9 mouse cellular contexts compared by ENCODE assay signal in genomic region chr11:54264542-54264941, GRCm38 (mm10). TPM values are rescaled to one million over a fixed set of nuclear protein-coding genes. Genes with fewer than 3 reads are reported as not detected.
DNase-seq lines count a peak whose midpoint lies in the region; ATAC-seq and TF ChIP-seq lines count a peak whose summit lies in the region.
"Had no signal": no experiment of that assay in that cellular context is flagged by ENCODE, and none has a peak within 500 bp of the region (broad histone marks: within the 10 kb centered on the region; RNA-seq: fewer than 3 reads in every experiment).

No protein-coding gene starts in this region.

- H3K27ac ChIP-seq in kidney, adult 2 months (ENCODE audit: insufficient read depth, low read depth, low read length) = no peak overlapping the region
- no peak overlapping the region for H3K27ac ChIP-seq in kidney, embryonic 15.5 days
- H3K27ac ChIP-seq in MEL (ENCODE audit: control insufficient read depth, low read depth, low read length) = no peak overlapping the region
- no peak overlapping the region for H3K27ac ChIP-seq in left cerebral cortex, adult 2 months
- no peak overlapping the region for H3K27ac ChIP-seq in neural tube, embryonic 11.5 days (ENCODE audit: low read depth, low read length)

- no peak overlapping the region for H3K9ac ChIP-seq in kidney, embryonic 15.5 days
- H3K9ac ChIP-seq in MEL (ENCODE audit: control insufficient read depth, low read depth, low read length, poor library complexity, severe bottlenecking) = peak overlapping the region; percentile 5; the same call in 1 of the 2 replicates
- H3K9ac ChIP-seq in neural tube, embryonic 11.5 days (ENCODE audit: low read length) = no peak overlapping the region

- no peaks in the 10 kb centered on the region for H3K79me2 ChIP-seq in MEL (ENCODE audit: control insufficient read depth, insufficient read depth, low read length, poor library complexity)

- no peak overlapping the region for H3K4me2 ChIP-seq in kidney, embryonic 15.5 days
- no peak overlapping the region for H3K4me2 ChIP-seq in neural tube, embryonic 11.5 days (ENCODE audit: low read depth)

- TF ChIP-seq POLR2A in kidney, adult 2 months (IDR thresholded peaks at IDR 0.05; ENCODE audit: low read depth, low read length) = no peak
- no peak for TF ChIP-seq POLR2A in MEL (IDR thresholded peaks at IDR 0.05; ENCODE audit: control insufficient read depth in 1 of 2, insufficient read depth in 1 of 2, low read depth in 1 of 2, low read length in 2 of 2, poor library complexity in 1 of 2)

- ATAC-seq in kidney, embryonic 15.5 days (replicated peaks; ENCODE audit: low FRiP score) = no peak
- ATAC-seq in neural tube, embryonic 11.5 days (ENCODE audit: insufficient read depth, low FRiP score, low TSS enrichment) = no peak

- peak; percentile 50 for DNase-seq in kidney, adult 2 months
- peak; percentile 91 for DNase-seq in MEL (ENCODE audit: low read depth, low spot score)
- peak; percentile 46 for DNase-seq in c-Kit-positive CD71-positive TER-119-negative erythroid progenitor cells, embryonic 14.5 days (ENCODE audit: low read depth)
- peak; percentile 61 for DNase-seq in gastrocnemius, postnatal 10 days
- DNase-seq in left cerebral cortex, adult 2 months (ENCODE audit: extremely low spot score in 1 of 2, low spot score in 2 of 2) = peak; percentile 29 to 38
- DNase-seq in neural tube, embryonic 11.5 days (ENCODE audit: low spot score) = peak; percentile 34
- DNase-seq in ovary, adult 18-20 months (ENCODE audit: low spot score) = no peak

- no peaks in the 10 kb centered on the region for H3K27me3 ChIP-seq in kidney, adult 2 months (replicated peaks; ENCODE audit: control insufficient read depth, insufficient read depth, low read length)
- no peaks in the 10 kb centered on the region for H3K27me3 ChIP-seq in kidney, embryonic 15.5 days
- no peaks in the 10 kb centered on the region for H3K27me3 ChIP-seq in MEL (ENCODE audit: control insufficient read depth in 1 of 2, insufficient read depth in 2 of 2, low read length in 2 of 2)
- H3K27me3 ChIP-seq in neural tube, embryonic 11.5 days (ENCODE audit: control insufficient read depth, insufficient read depth, low read length) = no peaks in the 10 kb centered on the region

- peak; percentile 70 for TF ChIP-seq RAD21 in MEL (IDR thresholded peaks at IDR 0.05; ENCODE audit: low read depth, low read length)

- peak; percentile 57 for TF ChIP-seq CTCF in kidney, adult 2 months (conservative IDR thresholded peaks at IDR 0.05; ENCODE audit: insufficient read depth, insufficient read length, low read depth, low read length)
- peak; percentile 62 to 100 (median 93) for TF ChIP-seq CTCF in MEL (IDR thresholded peaks at IDR 0.05 in 2 of 3, conservative IDR thresholded peaks at IDR 0.05 in 1 of 3; ENCODE audit: control insufficient read depth in 1 of 3, insufficient read depth in 1 of 3, low read depth in 2 of 3, low read length in 3 of 3, poor library complexity in 1 of 3, severe bottlenecking in 1 of 3)
- TF ChIP-seq CTCF in left cerebral cortex, adult 2 months (IDR thresholded peaks at IDR 0.05) = peak; percentile 95

- H3K36me3 ChIP-seq in kidney, adult 2 months (ENCODE audit: control insufficient read depth, insufficient read depth, low read length) = no peaks in the 10 kb centered on the region
- H3K36me3 ChIP-seq in kidney, embryonic 15.5 days = no peaks in the 10 kb centered on the region
- H3K36me3 ChIP-seq in MEL (ENCODE audit: control insufficient read depth in 1 of 2, insufficient read depth in 2 of 2, low read length in 2 of 2) = peaks cover 0 to 35% of the 10 kb centered on the region in 2 experiments; a peak in 2 of 4 replicates
- H3K36me3 ChIP-seq in neural tube, embryonic 11.5 days (ENCODE audit: control insufficient read depth, insufficient read depth, low read length) = no peaks in the 10 kb centered on the region

- TF ChIP-seq EP300 in MEL (IDR thresholded peaks at IDR 0.05; ENCODE audit: low read depth in 1 of 2, low read length in 2 of 2) = no peak

- 66% methylated on average over 2 of the region's 2 CpGs for WGBS in kidney, adult 2 months
- WGBS in kidney, embryonic 15.5 days = 51% methylated on average over 2 of the region's 2 CpGs
- WGBS in neural tube, embryonic 11.5 days = 65% methylated on average over 2 of the region's 2 CpGs

- H3K4me1 ChIP-seq in kidney, adult 2 months (ENCODE audit: control insufficient read depth, insufficient read depth, low read length) = no peaks in the 10 kb centered on the region
- H3K4me1 ChIP-seq in kidney, embryonic 15.5 days = no peaks in the 10 kb centered on the region
- peaks cover 14 to 38% of the 10 kb centered on the region in 2 experiments for H3K4me1 ChIP-seq in MEL (ENCODE audit: control insufficient read depth in 1 of 2, insufficient read depth in 2 of 2, low read length in 2 of 2)
- no peaks in the 10 kb centered on the region for H3K4me1 ChIP-seq in neural tube, embryonic 11.5 days (ENCODE audit: control insufficient read depth, insufficient read depth, low read length)

- intact Hi-C loops in left cerebral cortex, adult 2 months (cut with DNase I) = no loop called here

- no peaks in the 10 kb centered on the region for H3K9me3 ChIP-seq in kidney, embryonic 15.5 days (replicated peaks)
- H3K9me3 ChIP-seq in MEL (replicated peaks; ENCODE audit: insufficient read depth, low read length) = no peaks in the 10 kb centered on the region
- H3K9me3 ChIP-seq in neural tube, embryonic 11.5 days (ENCODE audit: control insufficient read depth, low read length) = no peaks in the 10 kb centered on the region

- no peak overlapping the region for H3K4me3 ChIP-seq in kidney, adult 2 months (ENCODE audit: insufficient read depth, low read depth, low read length)
- H3K4me3 ChIP-seq in kidney, embryonic 15.5 days (replicated peaks) = no peak overlapping the region
- H3K4me3 ChIP-seq in MEL (ENCODE audit: control insufficient read depth in 1 of 2, insufficient read depth in 1 of 2, low read depth in 2 of 2, low read length in 2 of 2) = peak overlapping the region; percentile 23 to 33; a peak in 3 of 4 replicates
- H3K4me3 ChIP-seq in left cerebral cortex, adult 2 months = no peak overlapping the region
- H3K4me3 ChIP-seq in neural tube, embryonic 11.5 days (ENCODE audit: low read depth, low read length) = no peak overlapping the region

TF ChIP-seq in MEL, 35 proteins besides CTCF, POLR2A, EP300 and RAD21 (continues in another document):
- TF ChIP-seq RCOR1 (IDR thresholded peaks at IDR 0.05; ENCODE audit: low read depth, low read length) (peak; percentile 42; the same call in 1 of the 2 replicates), HCFC1 (IDR thresholded peaks at IDR 0.05; ENCODE audit: low read depth, low read length) (no peak), ZNF384 (IDR thresholded peaks at IDR 0.05; ENCODE audit: low read depth, low read length) (no peak), JUND (IDR thresholded peaks at IDR 0.05; ENCODE audit: low read depth, low read length) (no peak), E2F4 (IDR thresholded peaks at IDR 0.05; ENCODE audit: borderline replicate concordance, low read depth, low read length) (no peak), USF2 (IDR thresholded peaks at IDR 0.05; ENCODE audit: borderline replicate concordance in 1 of 2, insufficient read depth in 1 of 2, low read depth in 1 of 2, low read length in 2 of 2) (no peak), GABPA (IDR thresholded peaks at IDR 0.05; ENCODE audit: low read depth, low read length) (no peak), MAZ (IDR thresholded peaks at IDR 0.05; ENCODE audit: low read depth, low read length) (0 out of 2 replicates have a peak, but pooled peaks have one; percentile 13), POLR2AphosphoS2 (IDR thresholded peaks at IDR 0.05; ENCODE audit: low read length) (no peak), GATA1 (IDR thresholded peaks at IDR 0.05; ENCODE audit: low read depth, low read length) (no peak), TAL1 (IDR thresholded peaks at IDR 0.05; ENCODE audit: low read length) (no peak), ZKSCAN1 (IDR thresholded peaks at IDR 0.05; ENCODE audit: low read depth, low read length) (no peak), ZC3H11A (IDR thresholded peaks at IDR 0.05; ENCODE audit: low read depth, low read length) (peak; percentile 28), NELFE (IDR thresholded peaks at IDR 0.05; ENCODE audit: low read depth, low read length) (no peak), MAX (IDR thresholded peaks at IDR 0.05; ENCODE audit: low read length) (peak; percentile 43; the same call in 1 of the 2 replicates), ELF1 (IDR thresholded peaks at IDR 0.05; ENCODE audit: low read depth, low read length) (peak; percentile 60; the same call in 1 of the 2 replicates), MAFK (IDR thresholded peaks at IDR 0.05; ENCODE audit: borderline replicate concordance, low read depth, low read length) (no peak), CHD1 (IDR thresholded peaks at IDR 0.05; ENCODE audit: low read depth, low read length) (no peak), MXI1 (IDR thresholded peaks at IDR 0.05; ENCODE audit: low read depth, low read length) (no peak)

RNA-seq across cellular contexts. Expression of gene Il3, which starts 2.5 kb away (rescaled TPM):
- not detected in 2 replicates for polyA plus RNA-seq in kidney, adult 2 months (2012; rRNA removed)
- polyA plus RNA-seq in kidney, embryonic 15.5 days (2015; fragmentation: Nextera tagmentation; extraction: Ambion mirVana) = not detected in 2 replicates
- not detected in 2 replicates for total RNA-seq in MEL (2012; rRNA removed)
- not detected for polyA plus RNA-seq in MEL (2012; ENCODE audit: insufficient read depth in 1 of 2, insufficient read length in 2 of 2, low read depth in 1 of 2, low replicate concordance in 2 of 2, missing spikeins in 1 of 2)
- not detected for total RNA-seq in gastrocnemius, postnatal 10 days (2021)
- not detected for total RNA-seq in left cerebral cortex, adult 2 months (2021)
- not detected in 2 replicates for polyA plus RNA-seq in neural tube, embryonic 11.5 days (2014; fragmentation: Nextera tagmentation; extraction: Ambion mirVana)
- polyA plus RNA-seq: frontal cortex, adult 2 months had no signal

RNA-seq across cellular contexts. Expression of gene Csf2, which starts 15.1 kb away (rescaled TPM):
- not detected in 2 replicates for polyA plus RNA-seq in kidney, adult 2 months (2012; rRNA removed)
- not detected in 2 replicates for polyA plus RNA-seq in kidney, embryonic 15.5 days (2015; fragmentation: Nextera tagmentation; extraction: Ambion mirVana)
- not detected in 2 replicates for total RNA-seq in MEL (2012; rRNA removed)
- polyA plus RNA-seq in MEL (2012; ENCODE audit: insufficient read depth in 1 of 2, insufficient read length in 2 of 2, low read depth in 1 of 2, low replicate concordance in 2 of 2, missing spikeins in 1 of 2) = under 1 TPM in 1 of 2 experiments, not detected in 1; 0.15 TPM
- not detected for total RNA-seq in gastrocnemius, postnatal 10 days (2021)
- not detected for total RNA-seq in left cerebral cortex, adult 2 months (2021)
- not detected in 2 replicates for polyA plus RNA-seq in neural tube, embryonic 11.5 days (2014; fragmentation: Nextera tagmentation; extraction: Ambion mirVana)
- polyA plus RNA-seq: frontal cortex, adult 2 months had no signal

RNA-seq across cellular contexts. Expression of gene Acsl6, which starts 39.1 kb away (rescaled TPM):
- 0.19 and 0.53 TPM in 2 replicates for polyA plus RNA-seq in kidney, adult 2 months (2012; rRNA removed)
- polyA plus RNA-seq in kidney, embryonic 15.5 days (2015; fragmentation: Nextera tagmentation; extraction: Ambion mirVana) = 0.70 and 0.89 TPM in 2 replicates
- total RNA-seq in MEL (2012; rRNA removed) = 3.2 and 7.9 TPM in 2 replicates
- 1 to 10 TPM in 1 of 2 experiments, not detected in 1; 2.8 TPM for polyA plus RNA-seq in MEL (2012; ENCODE audit: insufficient read depth in 1 of 2, insufficient read length in 2 of 2, low read depth in 1 of 2, low replicate concordance in 2 of 2, missing spikeins in 1 of 2)
- total RNA-seq in gastrocnemius, postnatal 10 days (2021) = 10 to 100 TPM; 21.3 to 21.6 TPM
- total RNA-seq in left cerebral cortex, adult 2 months (2021) = 100 to 1,000 TPM; 200 to 201 TPM
- 16.6 and 17.7 TPM in 2 replicates for polyA plus RNA-seq in neural tube, embryonic 11.5 days (2014; fragmentation: Nextera tagmentation; extraction: Ambion mirVana)

Comparison
In these comparisons a context has a peak if more than half of its experiments do, and no peak if none do; other contexts are left out.
1. H3K4me3 ChIP-seq: peak in MEL (2 of 2); none in kidney, adult 2 months (single experiment), kidney, embryonic 15.5 days (single experiment), left cerebral cortex, adult 2 months (single experiment) and neural tube, embryonic 11.5 days (single experiment).
2. Peak in every context shown above with its lines, with median percentiles within 50 percentile points of each other: CTCF ChIP-seq.